Mouse (Mus musculus): Measurements from ENCODE around the gene Myo1d. TPM values are rescaled to one million over a fixed set of nuclear protein-coding genes. Genes with fewer than 3 reads are reported as not detected.

The Myo1d gene
- total and polyA plus RNA-seq, 3 experiments: 15.9 to 81.1 (median 41.7) TPM

- TF ChIP-seq NELFE (IDR thresholded peaks at IDR 0.05; ENCODE audit: low read depth, low read length) (peak; percentile 74), MAZ (IDR thresholded peaks at IDR 0.05; ENCODE audit: low read depth, low read length) (no peak; the same call in 1 of the 2 replicates), KAT2A (conservative IDR thresholded peaks at IDR 0.05; ENCODE audit: low read depth, low read length) (no peak), TAL1 (IDR thresholded peaks at IDR 0.05; ENCODE audit: low read length) (peak; percentile 31), ZC3H11A (IDR thresholded peaks at IDR 0.05; ENCODE audit: low read depth, low read length) (no peak), HCFC1 (IDR thresholded peaks at IDR 0.05; ENCODE audit: low read depth, low read length) (peak; percentile 59; the same call in 1 of the 2 replicates), EP300 (IDR thresholded peaks at IDR 0.05; ENCODE audit: low read depth in 1 of 2, low read length in 2 of 2) (peak; percentile 97 to 100), E2F4 (IDR thresholded peaks at IDR 0.05; ENCODE audit: borderline replicate concordance, low read depth, low read length) (no peak), GATA1 (IDR thresholded peaks at IDR 0.05; ENCODE audit: low read depth, low read length) (peak; percentile 97), CHD1 (IDR thresholded peaks at IDR 0.05; ENCODE audit: low read depth, low read length) (no peak), POLR2AphosphoS5 (IDR thresholded peaks at IDR 0.05; ENCODE audit: borderline replicate concordance, low read depth, low read length) (no peak), JUND (IDR thresholded peaks at IDR 0.05; ENCODE audit: low read depth, low read length) (peak; percentile 99), SIN3A (IDR thresholded peaks at IDR 0.05; ENCODE audit: low read length) (peak; percentile 95), POLR2AphosphoS2 (IDR thresholded peaks at IDR 0.05; ENCODE audit: low read length) (no peak), RAD21 (IDR thresholded peaks at IDR 0.05; ENCODE audit: low read depth, low read length) (peak; percentile 43), ZNF384 (IDR thresholded peaks at IDR 0.05; ENCODE audit: low read depth, low read length) (no peak), TCF12 (IDR thresholded peaks at IDR 0.05; ENCODE audit: low read depth, low read length) (peak; percentile 84), MYB (IDR thresholded peaks at IDR 0.05; ENCODE audit: low read depth, low read length) (peak; percentile 69), BHLHE40 (IDR thresholded peaks at IDR 0.05; ENCODE audit: borderline replicate concordance, low read depth, low read length) (peak; percentile 58; the same call in 1 of the 2 replicates), POLR2A (IDR thresholded peaks at IDR 0.05; ENCODE audit: control insufficient read depth in 1 of 2, insufficient read depth in 1 of 2, low read depth in 1 of 2, low read length in 2 of 2, poor library complexity in 1 of 2) (peak in 1 of 2 experiments; percentile 74; a peak in 2 of 4 replicates), TBP (IDR thresholded peaks at IDR 0.05; ENCODE audit: low read depth, low read length) (peak; percentile 90)
These were observed 5.8 kb upstream of the Myo1d start (continued) for GRCm38 (mm10) chr11:80785672-80786071.

GRCm38 (mm10) chr11:80784294-80784743 is 4.5 kb upstream of the Myo1d start:
- Histone ChIP-seq H3K79me2 (ENCODE audit: control insufficient read depth, insufficient read depth, low read length, poor library complexity) (peaks cover 5% of the 10 kb centered on the region), H3K4me1 (ENCODE audit: control insufficient read depth in 1 of 2, insufficient read depth in 2 of 2, low read length in 2 of 2) (peaks cover 34 to 43% of the 10 kb centered on the region in 2 experiments), H3K4me3 (ENCODE audit: control insufficient read depth in 1 of 2, insufficient read depth in 1 of 2, low read depth in 2 of 2, low read length in 2 of 2) (peak overlapping the region; percentile 41 to 59), H3K36me3 (ENCODE audit: control insufficient read depth in 1 of 2, insufficient read depth in 2 of 2, low read length in 2 of 2) (peaks cover 0 to 52% of the 10 kb centered on the region in 2 experiments; a peak in 2 of 4 replicates), H3K9ac (ENCODE audit: control insufficient read depth, low read depth, low read length, poor library complexity, severe bottlenecking) (peak overlapping the region; percentile 76), H3K27me3 (ENCODE audit: control insufficient read depth in 1 of 2, insufficient read depth in 2 of 2, low read length in 2 of 2) (no peaks in the 10 kb centered on the region), H3K9me3 (replicated peaks; ENCODE audit: insufficient read depth, low read length) (no peaks in the 10 kb centered on the region), H3K27ac (ENCODE audit: control insufficient read depth, low read depth, low read length) (peak overlapping the region; percentile 98)
- peak; percentile 97 for DNase-seq (ENCODE audit: low read depth, low spot score)
- TF ChIP-seq TCF12 (IDR thresholded peaks at IDR 0.05; ENCODE audit: low read depth, low read length): peak; percentile 89
- TF ChIP-seq USF2 (IDR thresholded peaks at IDR 0.05; ENCODE audit: borderline replicate concordance in 1 of 2, insufficient read depth in 1 of 2, low read depth in 1 of 2, low read length in 2 of 2): no peak
- peak; percentile 81 for TF ChIP-seq NELFE (IDR thresholded peaks at IDR 0.05; ENCODE audit: low read depth, low read length)
- TF ChIP-seq SIN3A (IDR thresholded peaks at IDR 0.05; ENCODE audit: low read length): peak; percentile 100
- TF ChIP-seq MXI1 (IDR thresholded peaks at IDR 0.05; ENCODE audit: low read depth, low read length): peak; percentile 88
- TF ChIP-seq ETS1 (IDR thresholded peaks at IDR 0.05; ENCODE audit: low read depth, low read length): peak; percentile 95
- TF ChIP-seq CHD1 (IDR thresholded peaks at IDR 0.05; ENCODE audit: low read depth, low read length): peak; percentile 93
- no peak for TF ChIP-seq E2F4 (IDR thresholded peaks at IDR 0.05; ENCODE audit: borderline replicate concordance, low read depth, low read length)
- TF ChIP-seq CHD2 (IDR thresholded peaks at IDR 0.05; ENCODE audit: low read length): no peak
- TF ChIP-seq BHLHE40 (IDR thresholded peaks at IDR 0.05; ENCODE audit: borderline replicate concordance, low read depth, low read length): no peak
- no peak for TF ChIP-seq MEF2A (IDR thresholded peaks at IDR 0.05; ENCODE audit: extremely low read depth, insufficient replicate concordance, low read depth, low read length, poor library complexity, severe bottlenecking)
- no peak for TF ChIP-seq GABPA (IDR thresholded peaks at IDR 0.05; ENCODE audit: low read depth, low read length)
- no peak for TF ChIP-seq NRF1 (IDR thresholded peaks at IDR 0.05; ENCODE audit: insufficient read depth, low read depth, low read length, poor library complexity, severe bottlenecking)
- TF ChIP-seq MYB (IDR thresholded peaks at IDR 0.05; ENCODE audit: low read depth, low read length): no peak
- TF ChIP-seq TBP (IDR thresholded peaks at IDR 0.05; ENCODE audit: low read depth, low read length): peak; percentile 92
- TF ChIP-seq TAL1 (IDR thresholded peaks at IDR 0.05; ENCODE audit: low read length): no peak
- TF ChIP-seq RAD21 (IDR thresholded peaks at IDR 0.05; ENCODE audit: low read depth, low read length): no peak
- TF ChIP-seq MAFK (IDR thresholded peaks at IDR 0.05; ENCODE audit: borderline replicate concordance, low read depth, low read length): peak; percentile 37; the same call in 1 of the 2 replicates
- TF ChIP-seq ZMIZ1 (IDR thresholded peaks at IDR 0.05; ENCODE audit: low read depth, low read length): peak; percentile 67; the same call in 1 of the 2 replicates
- TF ChIP-seq UBTF (IDR thresholded peaks at IDR 0.05; ENCODE audit: borderline replicate concordance, insufficient read depth, low read depth, low read length): no peak
- peak; percentile 84 for TF ChIP-seq RCOR1 (IDR thresholded peaks at IDR 0.05; ENCODE audit: low read depth, low read length)
- peak; percentile 99 for TF ChIP-seq GATA1 (IDR thresholded peaks at IDR 0.05; ENCODE audit: low read depth, low read length)

Measured in MEL (cell line).